Mouse (Mus musculus) liver, embryonic 15.5 days (tissue): ENCODE data around the gene Dstn. TPM values are rescaled to one million over a fixed set of nuclear protein-coding genes. Genes with fewer than 3 reads are reported as not detected.

ENCODE experiments used
- ATAC-seq: fragments of 200-750 bp; cut with Nextera tagmentation; 2 replicates; pipeline ENCODE4 v1.8.0; 2017; ENCODE audit warnings: moderate number of reproducible peaks, mild to moderate bottlenecking, moderate library complexity; ENCODE audit not compliant: insufficient read depth
- H3K27ac ChIP-seq: fragments of 300-500 bp; sonication (generic); replicated peaks from 2 replicates; pipeline ENCODE4 v1.5.1; 2015; ENCODE audit warnings: mild to moderate bottlenecking, inconsistent platforms
- H3K27me3 ChIP-seq: fragments of 300-500 bp; sonication (generic); 2 replicates; pipeline ENCODE4 v1.6.1; 2015; ENCODE audit warnings: mild to moderate bottlenecking, inconsistent platforms
- H3K36me3 ChIP-seq: fragments of 300-500 bp; sonication (generic); replicated peaks from 2 replicates; pipeline ENCODE4 v1.6.1; 2015; ENCODE audit warnings: moderate library complexity, mild to moderate bottlenecking, inconsistent platforms
- H3K4me1 ChIP-seq: fragments of 300-500 bp; sonication (generic); replicated peaks from 2 replicates; pipeline ENCODE4 v1.6.1; 2015; ENCODE audit warnings: inconsistent platforms
- H3K4me2 ChIP-seq: fragments of 300-500 bp; sonication (generic); 2 replicates; pipeline ENCODE4 v1.6.1; 2015; ENCODE audit warnings: moderate library complexity, mild to moderate bottlenecking, inconsistent platforms
- H3K4me3 ChIP-seq: fragments of 300-500 bp; sonication (generic); replicated peaks from 2 replicates; pipeline ENCODE4 v1.5.1; 2015; ENCODE audit warnings: mild to moderate bottlenecking, inconsistent platforms
- H3K9ac ChIP-seq: fragments of 300-500 bp; sonication (generic); 2 replicates; pipeline ENCODE4 v1.6.1; 2015; ENCODE audit warnings: moderate library complexity, mild to moderate bottlenecking, inconsistent platforms
- H3K9me3 ChIP-seq: fragments of 300-500 bp; sonication (generic); replicated peaks from 2 replicates; pipeline ENCODE4 v1.6.1; 2016; ENCODE audit warnings: inconsistent platforms
- WGBS: fragments of 180-500 bp; shearing (Covaris S2); methylation state at CpG from one replicate; pipeline ENCODE4 v1.1.7; 2015; ENCODE audit warnings: mixed read lengths; ENCODE audit not compliant: insufficient replicate concordance; 5-methylcytosine and 5-hydroxymethylcytosine counted together
- polyA plus RNA-seq: library from polyadenylated mRNA; unstranded; fragments of >200 nt; fragmentation: Nextera tagmentation; extraction: Ambion mirVana; gene quantifications from 2 replicates; pipeline ENCODE4 v1.2.1, GENCODE M21; 2015

Dstn gene
- polyA plus RNA-seq: 119 and 121 TPM in 2 replicates

- Histone ChIP-seq H3K36me3 (no peaks in the 10 kb centered on the region), H3K4me2 (peak within 1 kb of the TSS; percentile 88), H3K4me3 (peak within 1 kb of the TSS; percentile 87), H3K27me3 (peaks cover 10% of the 10 kb centered on the region; the same call in 1 of the 2 replicates), H3K9me3 (no peaks in the 10 kb centered on the region), H3K4me1 (peaks cover 67% of the 10 kb centered on the region), H3K9ac (peak within 1 kb of the TSS; percentile 82), H3K27ac (peak within 1 kb of the TSS; percentile 98)
- peak; percentile 88 for ATAC-seq
- under 1% methylated on average over 71 of the region's 71 CpGs for WGBS
These were observed at the start of gene Dstn for GRCm38 (mm10) chr2:143914760-143915599. TSS of gene Dstn (plus strand) at chr2:143915320.

GRCm38 (mm10) chr2:143867326-143867725, 47.8 kb upstream of the Dstn start:
- Histone ChIP-seq H3K27ac (no peak overlapping the region), H3K27me3 (peaks cover 27% of the 10 kb centered on the region), H3K36me3 (no peaks in the 10 kb centered on the region), H3K4me2 (no peak overlapping the region; the same call in 1 of the 2 replicates), H3K9me3 (no peaks in the 10 kb centered on the region), H3K9ac (no peak overlapping the region), H3K4me1 (peaks cover 39% of the 10 kb centered on the region), H3K4me3 (no peak overlapping the region)
- WGBS: 4% methylated on average over 6 of the region's 6 CpGs
- ATAC-seq: no peak

- Histone ChIP-seq H3K4me2 (peak overlapping the region; percentile 54), H3K9ac (peak overlapping the region; percentile 31), H3K4me1 (peaks cover 33% of the 10 kb centered on the region), H3K36me3 (no peaks in the 10 kb centered on the region), H3K27me3 (no peaks in the 10 kb centered on the region), H3K4me3 (no peak overlapping the region), H3K27ac (peak overlapping the region; percentile 75), H3K9me3 (no peaks in the 10 kb centered on the region)
- peak; percentile 91 for ATAC-seq
- 15% methylated on average over 10 of the region's 10 CpGs for WGBS
These were observed 44.0 kb upstream of the Dstn start for GRCm38 (mm10) chr2:143870936-143871688.

GRCm38 (mm10) chr2:143876026-143876425, 39.1 kb upstream of the Dstn start:
- no peaks in the 10 kb centered on the region for H3K27me3 ChIP-seq
- H3K4me1 ChIP-seq: peaks cover 15% of the 10 kb centered on the region
- H3K9me3 ChIP-seq: no peaks in the 10 kb centered on the region
- no peak overlapping the region for H3K4me3 ChIP-seq
- ATAC-seq: no peak
- H3K27ac ChIP-seq: no peak overlapping the region
- H3K9ac ChIP-seq: no peak overlapping the region
- no peak overlapping the region for H3K4me2 ChIP-seq
- WGBS: 35% methylated on average over 1 of the region's 1 CpGs
- no peaks in the 10 kb centered on the region for H3K36me3 ChIP-seq

GRCm38 (mm10) chr2:143876929-143877632, 38.0 kb upstream of the Dstn start:
- Histone ChIP-seq H3K4me2 (no peak overlapping the region), H3K4me1 (peaks cover 4% of the 10 kb centered on the region; the same call in 1 of the 2 replicates), H3K9me3 (no peaks in the 10 kb centered on the region), H3K27ac (no peak overlapping the region), H3K9ac (no peak overlapping the region), H3K36me3 (no peaks in the 10 kb centered on the region), H3K4me3 (no peak overlapping the region), H3K27me3 (no peaks in the 10 kb centered on the region)
- no peak for ATAC-seq
- 65% methylated on average over 4 of the region's 4 CpGs for WGBS

- Histone ChIP-seq H3K4me1 (peaks cover 14% of the 10 kb centered on the region), H3K36me3 (no peaks in the 10 kb centered on the region), H3K27ac (no peak overlapping the region), H3K9ac (no peak overlapping the region), H3K4me3 (no peak overlapping the region), H3K9me3 (no peaks in the 10 kb centered on the region), H3K4me2 (no peak overlapping the region), H3K27me3 (no peaks in the 10 kb centered on the region)
- WGBS: 68% methylated on average over 6 of the region's 6 CpGs
- ATAC-seq: no peak
These were observed 35.8 kb upstream of the Dstn start for GRCm38 (mm10) chr2:143879311-143879710.

GRCm38 (mm10) chr2:143882002-143882401, 33.1 kb upstream of the Dstn start:
- Histone ChIP-seq H3K4me3 (no peak overlapping the region), H3K9me3 (no peaks in the 10 kb centered on the region), H3K9ac (no peak overlapping the region), H3K27me3 (no peaks in the 10 kb centered on the region), H3K27ac (no peak overlapping the region), H3K4me1 (peaks cover 14% of the 10 kb centered on the region), H3K36me3 (no peaks in the 10 kb centered on the region), H3K4me2 (no peak overlapping the region)
- ATAC-seq: no peak
- WGBS: 88% methylated on average over 4 of the region's 4 CpGs

GRCm38 (mm10) chr2:143882606-143883288, 32.4 kb upstream of the Dstn start:
- no peak overlapping the region for H3K4me2 ChIP-seq
- H3K36me3 ChIP-seq: no peaks in the 10 kb centered on the region
- H3K27me3 ChIP-seq: no peaks in the 10 kb centered on the region
- peak; percentile 66 for ATAC-seq
- H3K9ac ChIP-seq: no peak overlapping the region
- 39% methylated on average over 10 of the region's 10 CpGs for WGBS
- H3K4me1 ChIP-seq: peaks cover 14% of the 10 kb centered on the region
- no peaks in the 10 kb centered on the region for H3K9me3 ChIP-seq
- no peak overlapping the region for H3K4me3 ChIP-seq
- H3K27ac ChIP-seq: no peak overlapping the region

GRCm38 (mm10) chr2:143889131-143889859, 25.8 kb upstream of the Dstn start:
- Histone ChIP-seq H3K27ac (0 out of 2 replicates have a peak overlapping the region, but pooled peaks have one; percentile 24), H3K4me1 (peaks cover 11% of the 10 kb centered on the region), H3K27me3 (no peaks in the 10 kb centered on the region), H3K4me2 (peak overlapping the region; percentile 23), H3K36me3 (no peaks in the 10 kb centered on the region), H3K9ac (no peak overlapping the region), H3K9me3 (no peaks in the 10 kb centered on the region), H3K4me3 (no peak overlapping the region)
- WGBS: 41% methylated on average over 15 of the region's 15 CpGs
- peak; percentile 12; the same call in 1 of the 2 replicates for ATAC-seq

GRCm38 (mm10) chr2:143889860-143890433, 25.2 kb upstream of the Dstn start:
- ATAC-seq: no peak
- Histone ChIP-seq H3K4me3 (no peak overlapping the region), H3K9ac (no peak overlapping the region), H3K4me2 (peak overlapping the region; percentile 23), H3K4me1 (peaks cover 11% of the 10 kb centered on the region), H3K36me3 (no peaks in the 10 kb centered on the region), H3K27me3 (no peaks in the 10 kb centered on the region), H3K9me3 (no peaks in the 10 kb centered on the region), H3K27ac (peak overlapping the region; percentile 24; the same call in 1 of the 2 replicates)
- 49% methylated on average over 12 of the region's 12 CpGs for WGBS
